Mouse (Mus musculus) small intestine, adult 2 months (tissue): ENCODE data around the gene Mpv17l2. TPM values are rescaled to one million over a fixed set of nuclear protein-coding genes. Genes with fewer than 3 reads are reported as not detected.

Experiments
- H3K27ac ChIP-seq: fragments of 200-500 bp; 2 replicates; pipeline ENCODE4 v1.5.1; 2012; ENCODE audit warnings: low read depth, low read length, control low read depth, inconsistent platforms; ENCODE audit not compliant: insufficient read depth
- H3K27me3 ChIP-seq: fragments of 200-500 bp; 2 replicates; pipeline ENCODE4 v1.6.1; 2012; ENCODE audit warnings: mild to moderate bottlenecking, moderate library complexity, low read length, inconsistent platforms; ENCODE audit not compliant: control insufficient read depth, insufficient read depth
- H3K36me3 ChIP-seq: fragments of 200-500 bp; 2 replicates; pipeline ENCODE4 v1.6.1; 2012; ENCODE audit warnings: mild to moderate bottlenecking, low read length, control low read depth, inconsistent platforms; ENCODE audit not compliant: control insufficient read depth, insufficient read depth
- H3K4me1 ChIP-seq: fragments of 200-500 bp; 2 replicates; pipeline ENCODE4 v1.6.1; 2012; ENCODE audit warnings: low read length, inconsistent platforms, mixed read lengths; ENCODE audit not compliant: control insufficient read depth, insufficient read depth, insufficient read length
- H3K4me3 ChIP-seq: fragments of 200-500 bp; 2 replicates; pipeline ENCODE4 v1.5.1; 2012; ENCODE audit warnings: low read depth, mild to moderate bottlenecking, control low read depth, inconsistent platforms, low read length, moderate library complexity
- CTCF ChIP-seq: fragments of 200-500 bp; IDR thresholded peaks from 2 replicates; pipeline ENCODE4 v1.5.1; 2012; ENCODE audit warnings: low read depth, mild to moderate bottlenecking, control low read depth, inconsistent platforms, low read length, moderate library complexity, mixed read lengths; ENCODE audit not compliant: insufficient replicate concordance, insufficient read length; ENCODE audit errors: extremely low read depth
- POLR2A ChIP-seq: fragments of 200-500 bp; IDR thresholded peaks from 2 replicates; pipeline ENCODE4 v1.6.1; 2012; ENCODE audit warnings: low read depth, mild to moderate bottlenecking, control low read depth, inconsistent platforms, low read length, moderate library complexity
- WGBS: fragments of 180-500 bp; shearing (Covaris S2); methylation state at CpG from one replicate; pipeline ENCODE4 v1.1.7; 2018; 5-methylcytosine and 5-hydroxymethylcytosine counted together
- polyA plus RNA-seq: library from polyadenylated mRNA; depleted of rRNA; stranded (reverse); fragments of >200 nt; gene quantifications from 2 replicates; pipeline ENCODE4 v1.2.3, GENCODE M21; 2012

Mpv17l2 gene
- polyA plus RNA-seq, 1 experiment = 190 TPM

- Histone ChIP-seq H3K27me3 (peaks cover 36% of the 10 kb centered on the region), H3K4me1 (peaks cover 11% of the 10 kb centered on the region), H3K27ac (peak overlapping the region; percentile 13; the same call in 1 of the 2 replicates), H3K4me3 (peak overlapping the region; percentile 52), H3K36me3 (no peaks in the 10 kb centered on the region)
- WGBS = 6% methylated on average over 48 of the region's 48 CpGs
- TF ChIP-seq POLR2A = no peak
- no peak for TF ChIP-seq CTCF
These were observed 16.8 kb downstream of the Mpv17l2 start for GRCm38 (mm10) chr8:70743656-70744590.

- H3K27me3 ChIP-seq = peaks cover 36% of the 10 kb centered on the region
- H3K4me3 ChIP-seq = peak overlapping the region; percentile 52
- TF ChIP-seq POLR2A = no peak
- no peak for TF ChIP-seq CTCF
- 0 out of 2 replicates have a peak overlapping the region, but pooled peaks have one; percentile 13 for H3K27ac ChIP-seq
- WGBS = 12% methylated on average over 38 of the region's 38 CpGs
- H3K36me3 ChIP-seq = no peaks in the 10 kb centered on the region
- peaks cover 11% of the 10 kb centered on the region for H3K4me1 ChIP-seq
These were observed 17.6 kb downstream of the Mpv17l2 start for GRCm38 (mm10) chr8:70742981-70743655.

- H3K27me3 ChIP-seq = peaks cover 36% of the 10 kb centered on the region
- TF ChIP-seq POLR2A (no peak), CTCF (no peak)
- 69% methylated on average over 11 of the region's 11 CpGs for WGBS
- H3K4me3 ChIP-seq = no peak overlapping the region
- no peaks in the 10 kb centered on the region for H3K36me3 ChIP-seq
- no peak overlapping the region for H3K27ac ChIP-seq
- H3K4me1 ChIP-seq = peaks cover 11% of the 10 kb centered on the region
These were observed 18.6 kb downstream of the Mpv17l2 start for GRCm38 (mm10) chr8:70742176-70742575.

- H3K4me1 ChIP-seq = peaks cover 11% of the 10 kb centered on the region
- H3K27ac ChIP-seq = no peak overlapping the region
- H3K27me3 ChIP-seq = peaks cover 31% of the 10 kb centered on the region
- WGBS = 53% methylated on average over 5 of the region's 5 CpGs
- TF ChIP-seq CTCF (no peak), POLR2A (no peak)
- no peak overlapping the region for H3K4me3 ChIP-seq
- H3K36me3 ChIP-seq = no peaks in the 10 kb centered on the region
These were observed 19.1 kb downstream of the Mpv17l2 start for GRCm38 (mm10) chr8:70741661-70742060.

- Histone ChIP-seq H3K27ac (no peak overlapping the region), H3K36me3 (no peaks in the 10 kb centered on the region), H3K4me3 (no peak overlapping the region), H3K27me3 (peaks cover 16% of the 10 kb centered on the region), H3K4me1 (no peaks in the 10 kb centered on the region; the same call in 1 of the 2 replicates)
- WGBS = 49% methylated on average over 3 of the region's 3 CpGs
- TF ChIP-seq CTCF (no peak), POLR2A (no peak)
These were observed 22.5 kb downstream of the Mpv17l2 start for GRCm38 (mm10) chr8:70738211-70738610.

GRCm38 (mm10) chr8:70737705-70738104, 23.0 kb downstream of the Mpv17l2 start:
- no peak overlapping the region for H3K27ac ChIP-seq
- H3K4me1 ChIP-seq = no peaks in the 10 kb centered on the region
- peaks cover 11% of the 10 kb centered on the region for H3K27me3 ChIP-seq
- TF ChIP-seq CTCF = no peak
- no peak for TF ChIP-seq POLR2A
- 60% methylated on average over 5 of the region's 5 CpGs for WGBS
- no peak overlapping the region for H3K4me3 ChIP-seq
- H3K36me3 ChIP-seq = no peaks in the 10 kb centered on the region

GRCm38 (mm10) chr8:70730956-70731355, 29.8 kb downstream of the Mpv17l2 start:
- H3K36me3 ChIP-seq = no peaks in the 10 kb centered on the region
- TF ChIP-seq POLR2A (no peak), CTCF (no peak)
- 83% methylated on average over 4 of the region's 4 CpGs for WGBS
- H3K27ac ChIP-seq = no peak overlapping the region
- no peak overlapping the region for H3K4me3 ChIP-seq
- H3K27me3 ChIP-seq = peaks cover 5% of the 10 kb centered on the region
- H3K4me1 ChIP-seq = peaks cover 6% of the 10 kb centered on the region; the same call in 1 of the 2 replicates
